Mouse (Mus musculus) kidney, adult 2 months (tissue): ENCODE results near the gene Bcas3. TPM values are rescaled to one million over a fixed set of nuclear protein-coding genes. Genes with fewer than 3 reads are reported as not detected.
A peak's percentile ranks its signal among the peaks of the same experiment; 100 is the strongest.

Experiments
- DNase-seq: peaks from one replicate; pipeline ENCODE4 v3.0.0; 2021
- H3K27ac ChIP-seq: fragments of 200-500 bp; 2 replicates; pipeline ENCODE4 v1.5.1; 2012; ENCODE audit warnings: low read depth, low read length, control low read depth, inconsistent platforms; ENCODE audit not compliant: insufficient read depth
- H3K27me3 ChIP-seq: fragments of 200-500 bp; replicated peaks from 2 replicates; pipeline ENCODE4 v1.6.1; 2012; ENCODE audit warnings: mild to moderate bottlenecking, moderate library complexity, low read length, inconsistent platforms; ENCODE audit not compliant: control insufficient read depth, insufficient read depth
- H3K36me3 ChIP-seq: fragments of 200-500 bp; 2 replicates; pipeline ENCODE4 v1.6.1; 2012; ENCODE audit warnings: mild to moderate bottlenecking, moderate library complexity, low read length, inconsistent platforms; ENCODE audit not compliant: control insufficient read depth, insufficient read depth
- H3K4me1 ChIP-seq: fragments of 200-500 bp; 2 replicates; pipeline ENCODE4 v1.6.1; 2011; ENCODE audit warnings: low read length; ENCODE audit not compliant: control insufficient read depth, insufficient read depth
- H3K4me3 ChIP-seq: fragments of 200-500 bp; 2 replicates; pipeline ENCODE4 v1.5.1; 2011; ENCODE audit warnings: mild to moderate bottlenecking, low read depth, low read length, control low read depth; ENCODE audit not compliant: insufficient read depth
- CTCF ChIP-seq: fragments of 200-500 bp; conservative IDR thresholded peaks from 2 replicates; pipeline ENCODE4 v1.5.1; 2011; ENCODE audit warnings: low read depth, mild to moderate bottlenecking, control low read depth, low read length, moderate library complexity, mixed read lengths; ENCODE audit not compliant: insufficient read depth, insufficient read length
- POLR2A ChIP-seq: fragments of 200-500 bp; IDR thresholded peaks from one replicate; pipeline ENCODE4 v1.6.1; 2011; ENCODE audit warnings: low read depth, low read length, control low read depth
- WGBS: fragments of 180-500 bp; shearing (Covaris S2); methylation state at CpG from one replicate; pipeline ENCODE4 v1.1.7; 2018; 5-methylcytosine and 5-hydroxymethylcytosine counted together
- polyA plus RNA-seq: library from polyadenylated mRNA; depleted of rRNA; stranded (reverse); fragments of >200 nt; gene quantifications from 2 replicates; pipeline ENCODE4 v1.2.3, GENCODE M21; 2012

Bcas3 gene
- polyA plus RNA-seq, 1 experiment = 47.3 TPM

DNA sequence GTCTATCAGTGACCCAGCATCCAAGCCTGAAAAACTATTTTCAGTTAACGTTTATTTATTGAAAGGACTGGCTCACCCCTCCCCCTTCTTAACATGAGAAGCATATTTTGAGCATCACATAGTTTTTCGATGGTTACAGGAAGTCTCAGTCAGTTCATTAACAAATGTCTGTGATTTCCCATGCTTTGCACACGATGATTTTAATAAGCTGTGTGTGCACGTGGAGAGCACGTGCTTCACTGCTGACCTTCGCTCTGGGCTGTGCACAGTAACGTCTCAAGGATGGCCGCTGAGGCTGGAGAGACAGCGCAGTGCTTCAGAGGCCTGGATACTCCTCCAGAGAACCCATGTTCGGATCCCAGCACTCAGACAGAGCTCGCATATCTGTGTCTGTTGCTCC lies 454.4 kb downstream of the Bcas3 start:
- peak; percentile 47 for DNase-seq
- Histone ChIP-seq H3K4me3 (no peak overlapping the region), H3K27ac (no peak overlapping the region), H3K36me3 (no peaks in the 10 kb centered on the region), H3K4me1 (peaks cover 5% of the 10 kb centered on the region), H3K27me3 (no peaks in the 10 kb centered on the region)
- TF ChIP-seq POLR2A (no peak), CTCF (no peak)
- 52% methylated on average over 11 of the region's 11 CpGs for WGBS

DNA sequence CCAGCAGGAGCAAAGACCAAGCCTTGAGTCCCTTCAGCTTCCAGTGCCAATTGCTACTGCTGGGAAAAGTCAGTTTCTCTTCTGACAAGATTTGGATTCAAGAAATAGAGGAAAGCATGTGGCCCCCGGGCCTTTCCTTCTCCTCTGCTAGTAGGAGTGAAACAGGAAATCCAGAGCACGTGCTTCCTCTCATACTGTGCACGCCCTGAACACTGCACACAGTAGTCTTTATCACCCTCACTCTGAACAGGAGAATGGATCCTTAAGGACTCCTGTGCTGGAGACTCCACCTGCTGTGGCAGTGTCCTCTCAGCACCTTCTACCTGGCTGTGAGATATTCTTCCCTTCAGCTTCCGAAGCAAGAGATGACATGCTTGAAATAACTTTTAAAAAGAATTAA lies 458.3 kb downstream of the Bcas3 start:
- Histone ChIP-seq H3K36me3 (no peaks in the 10 kb centered on the region), H3K27ac (no peak overlapping the region), H3K4me1 (peaks cover 13% of the 10 kb centered on the region), H3K27me3 (no peaks in the 10 kb centered on the region), H3K4me3 (no peak overlapping the region)
- 69% methylated on average over 4 of the region's 4 CpGs for WGBS
- DNase-seq = no peak
- TF ChIP-seq POLR2A (no peak), CTCF (no peak)

DNA sequence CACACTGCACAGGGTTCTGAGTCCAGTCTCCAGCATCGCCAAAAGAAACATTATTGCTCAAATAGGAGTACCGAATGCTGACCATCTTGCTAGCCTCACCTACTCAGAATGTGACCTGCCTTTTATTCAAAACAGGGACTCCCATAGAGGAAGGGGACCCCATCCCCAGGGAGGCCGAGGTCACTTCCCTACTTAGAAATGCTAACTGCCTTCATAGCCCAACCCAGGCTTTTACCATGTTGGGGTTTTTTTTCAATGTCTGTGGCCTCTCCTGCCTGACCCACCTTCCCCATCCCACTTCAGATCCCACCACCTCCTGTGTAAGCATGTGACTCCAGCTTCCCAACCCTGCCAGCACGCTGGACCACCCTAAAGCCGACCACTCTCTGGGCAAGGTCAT lies 458.7 kb downstream of the Bcas3 start:
- no peaks in the 10 kb centered on the region for H3K36me3 ChIP-seq
- TF ChIP-seq CTCF = no peak
- DNase-seq = no peak
- H3K4me1 ChIP-seq = peaks cover 13% of the 10 kb centered on the region
- WGBS = 89% methylated on average over 5 of the region's 5 CpGs
- no peak overlapping the region for H3K27ac ChIP-seq
- H3K27me3 ChIP-seq = no peaks in the 10 kb centered on the region
- H3K4me3 ChIP-seq = no peak overlapping the region

DNA sequence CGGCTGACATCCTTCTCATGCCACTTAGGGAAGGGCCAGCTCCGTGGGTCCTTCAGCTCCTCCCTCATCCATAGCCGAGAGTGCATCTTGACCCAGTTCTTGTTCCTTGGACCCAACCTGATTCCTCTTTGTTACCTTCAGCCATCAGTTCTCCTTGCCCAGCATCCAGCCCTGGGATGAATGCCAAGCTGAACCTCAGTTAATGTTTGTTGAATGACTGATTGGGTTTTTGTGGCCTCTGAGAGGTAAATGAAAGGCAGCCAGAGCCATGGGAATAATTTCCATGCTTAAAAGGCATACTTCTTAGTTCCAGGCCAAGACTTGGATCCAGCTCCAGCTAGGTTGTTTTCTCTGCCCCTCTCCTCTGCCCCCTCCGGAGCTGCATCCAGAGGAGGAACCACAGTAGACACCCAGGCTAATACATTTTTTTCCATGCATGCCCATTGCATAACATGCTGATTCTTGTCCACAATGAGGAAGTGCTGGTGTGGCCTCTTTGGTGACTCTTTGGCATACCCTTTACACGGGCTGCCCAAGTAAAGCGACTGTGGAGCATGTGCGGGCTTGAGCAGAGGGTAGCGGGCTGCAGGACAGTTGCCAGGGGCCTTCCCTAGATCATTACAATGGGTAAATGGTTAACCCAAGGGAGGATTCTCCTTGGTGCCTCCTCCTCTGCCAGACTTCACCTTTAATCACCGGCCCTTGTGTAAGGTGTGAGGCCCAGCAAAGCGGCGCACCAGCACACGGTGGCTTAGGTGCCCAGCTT lies 459.4 kb downstream of the Bcas3 start:
- Histone ChIP-seq H3K4me1 (peaks cover 13% of the 10 kb centered on the region), H3K27me3 (no peaks in the 10 kb centered on the region), H3K4me3 (no peak overlapping the region), H3K27ac (peak overlapping the region; percentile 77), H3K36me3 (no peaks in the 10 kb centered on the region)
- WGBS = 49% methylated on average over 12 of the region's 12 CpGs
- TF ChIP-seq POLR2A = no peak
- TF ChIP-seq CTCF = no peak
- peak; percentile 96 for DNase-seq

DNA sequence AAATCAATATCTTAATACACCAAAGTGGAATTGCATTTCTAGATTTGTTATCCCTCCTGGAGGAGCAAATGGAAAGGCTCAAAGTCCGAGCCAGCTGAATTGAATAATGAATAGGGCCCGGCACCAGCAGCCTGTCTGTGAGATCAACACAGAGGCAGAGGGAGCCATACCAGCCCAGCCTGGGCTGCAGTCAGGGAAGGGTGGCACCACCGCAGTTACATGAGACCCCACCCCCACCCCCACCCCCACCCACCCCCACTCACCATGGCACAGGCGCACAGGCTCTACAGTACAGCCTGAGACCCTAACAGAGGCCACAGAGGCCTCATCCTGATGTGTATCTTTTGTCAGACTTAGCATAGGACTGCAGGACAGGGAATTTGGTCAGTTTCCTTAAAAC lies 461.7 kb downstream of the Bcas3 start:
- H3K4me3 ChIP-seq = no peak overlapping the region
- DNase-seq = no peak
- H3K36me3 ChIP-seq = no peaks in the 10 kb centered on the region
- TF ChIP-seq POLR2A = no peak
- TF ChIP-seq CTCF = no peak
- peaks cover 17% of the 10 kb centered on the region for H3K4me1 ChIP-seq
- 48% methylated on average over 4 of the region's 4 CpGs for WGBS
- H3K27ac ChIP-seq = no peak overlapping the region
- no peaks in the 10 kb centered on the region for H3K27me3 ChIP-seq

DNA sequence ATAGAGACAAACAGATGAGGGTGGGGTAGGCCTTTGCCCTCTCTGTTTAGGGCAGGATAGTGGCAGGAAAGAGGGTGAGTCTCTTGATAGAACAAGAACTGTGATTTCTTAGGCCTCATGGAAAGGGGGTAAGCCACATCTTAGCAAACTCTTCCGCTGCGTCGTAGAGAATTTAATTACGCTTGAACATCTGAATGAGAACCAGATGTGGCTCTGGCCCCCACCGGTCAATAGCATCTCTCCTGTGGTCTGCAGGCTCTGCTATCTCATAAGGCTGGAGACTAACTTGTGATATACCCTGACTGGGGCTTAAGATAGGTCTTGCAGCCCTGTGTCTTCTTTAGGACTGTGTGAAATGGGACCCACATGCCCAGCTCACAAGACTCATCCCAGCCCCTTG lies 463.5 kb downstream of the Bcas3 start:
- TF ChIP-seq POLR2A (no peak), CTCF (no peak)
- H3K27me3 ChIP-seq = no peaks in the 10 kb centered on the region
- no peaks in the 10 kb centered on the region for H3K36me3 ChIP-seq
- no peak overlapping the region for H3K27ac ChIP-seq
- H3K4me1 ChIP-seq = peaks cover 17% of the 10 kb centered on the region
- 91% methylated on average over 5 of the region's 5 CpGs for WGBS
- H3K4me3 ChIP-seq = no peak overlapping the region
- no peak for DNase-seq

DNA sequence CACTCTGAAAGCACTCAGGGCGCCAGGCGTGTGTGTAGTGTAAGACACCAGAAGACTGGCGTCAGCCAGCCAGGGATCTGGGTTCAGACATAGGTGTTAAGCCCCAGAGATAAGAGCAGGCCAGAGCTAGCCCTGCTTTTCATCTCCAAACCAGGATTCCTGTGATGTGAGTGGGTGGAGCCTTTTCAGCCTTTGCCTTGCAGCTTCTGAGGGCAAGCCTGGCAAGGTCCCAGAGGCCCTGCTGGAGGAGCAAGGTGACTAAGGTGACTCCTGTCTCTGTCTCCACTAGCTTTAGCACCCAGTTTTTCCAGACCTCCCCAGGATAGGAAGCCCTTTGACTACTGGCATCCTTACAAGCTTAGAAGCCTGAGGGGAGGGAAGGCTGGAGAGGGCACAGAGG lies 465.4 kb downstream of the Bcas3 start:
- Histone ChIP-seq H3K27ac (no peak overlapping the region), H3K4me3 (no peak overlapping the region), H3K36me3 (no peaks in the 10 kb centered on the region), H3K27me3 (no peaks in the 10 kb centered on the region), H3K4me1 (peaks cover 9% of the 10 kb centered on the region)
- peak; percentile 74 for DNase-seq
- TF ChIP-seq POLR2A = no peak
- no peak for TF ChIP-seq CTCF
- 92% methylated on average over 3 of the region's 3 CpGs for WGBS
